Mouse (Mus musculus): ENCODE results near the gene Mlxipl.
A peak's percentile ranks its signal among the peaks of the same experiment; 100 is the strongest.

The Mlxipl gene

DNA sequence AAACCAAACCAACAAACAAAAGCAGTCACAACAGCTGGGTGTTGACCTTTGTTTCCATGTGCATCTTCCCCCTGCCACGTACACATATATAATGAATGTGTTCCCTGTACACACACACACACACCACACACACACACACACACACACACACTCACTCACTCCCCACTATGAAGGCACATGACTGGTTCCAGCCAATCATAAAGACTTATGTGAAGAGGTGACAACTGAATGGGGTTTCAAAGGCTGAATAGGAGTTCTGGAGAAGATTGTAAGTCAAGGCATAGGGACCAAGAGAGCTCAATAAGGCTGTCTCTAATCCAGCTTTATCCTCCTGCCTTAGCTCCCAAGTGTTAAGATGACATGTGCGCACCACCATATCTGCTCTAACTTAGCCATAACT is 10.1 kb upstream of the Mlxipl start:
- no peak for DNase-seq (ENCODE audit: low spot score in 2 of 2)

DNA sequence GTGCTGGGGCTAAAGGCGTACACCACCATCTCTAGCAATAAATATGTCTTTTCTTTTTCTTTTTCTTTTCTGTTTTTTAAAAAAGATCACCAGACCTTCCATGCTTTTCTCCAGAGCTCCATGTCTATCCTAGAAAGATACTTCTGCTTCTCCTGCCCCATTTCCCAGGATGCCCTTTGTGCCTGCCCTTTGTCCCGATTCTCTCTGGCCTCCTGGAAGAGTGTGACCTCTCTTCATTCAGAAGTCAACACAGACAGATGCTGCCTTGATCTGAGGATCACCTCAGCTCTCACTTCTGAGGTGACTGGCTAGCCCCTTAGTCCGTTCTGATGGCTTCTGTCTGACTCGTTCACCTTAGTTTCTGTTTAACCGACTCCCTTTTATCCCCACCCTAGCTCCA is 9.2 kb upstream of the Mlxipl start:
- no peak for DNase-seq (ENCODE audit: low spot score in 2 of 2)

GRCm38 (mm10) chr5:135086871-135087270 is 2.8 kb upstream of the Mlxipl start:
- no peak for DNase-seq (ENCODE audit: low spot score in 2 of 2)

GRCm38 (mm10) chr5:135100981-135101380 is 11.3 kb downstream of the Mlxipl start:
- DNase-seq (ENCODE audit: low spot score in 2 of 2): no peak

DNA sequence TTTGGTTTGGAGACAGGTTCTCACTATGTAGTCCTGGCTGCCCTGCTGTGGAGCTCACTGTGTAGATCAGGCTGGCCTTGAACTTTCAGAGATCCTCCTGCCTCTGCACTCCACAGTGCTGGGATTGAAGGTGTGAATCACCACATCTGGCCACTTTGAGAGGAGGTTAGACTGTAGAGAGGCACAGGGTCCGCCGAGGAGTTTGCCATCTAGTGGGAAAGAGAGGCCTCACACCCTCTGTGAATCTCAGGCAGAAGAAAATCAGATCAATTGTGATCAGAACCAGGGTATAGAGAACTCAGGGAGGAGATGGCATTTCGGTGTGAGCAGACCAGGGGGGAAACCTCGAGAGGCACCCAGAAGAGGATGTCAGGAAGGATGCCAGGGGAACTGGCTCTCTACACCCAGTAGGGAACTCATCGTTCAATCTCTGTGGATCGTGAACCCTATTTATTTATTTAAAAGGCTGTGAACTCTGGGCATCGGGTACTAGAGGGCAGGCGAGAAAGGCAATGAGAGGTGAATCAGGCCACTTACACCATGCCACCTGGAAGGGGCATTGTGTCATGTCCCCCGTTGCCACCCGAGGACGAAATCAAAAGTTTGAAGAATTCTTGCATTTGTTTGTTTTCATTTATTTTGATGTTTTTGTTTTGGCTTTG is 14.4 kb downstream of the Mlxipl start:
- DNase-seq (ENCODE audit: low spot score in 2 of 2): no peak

DNA sequence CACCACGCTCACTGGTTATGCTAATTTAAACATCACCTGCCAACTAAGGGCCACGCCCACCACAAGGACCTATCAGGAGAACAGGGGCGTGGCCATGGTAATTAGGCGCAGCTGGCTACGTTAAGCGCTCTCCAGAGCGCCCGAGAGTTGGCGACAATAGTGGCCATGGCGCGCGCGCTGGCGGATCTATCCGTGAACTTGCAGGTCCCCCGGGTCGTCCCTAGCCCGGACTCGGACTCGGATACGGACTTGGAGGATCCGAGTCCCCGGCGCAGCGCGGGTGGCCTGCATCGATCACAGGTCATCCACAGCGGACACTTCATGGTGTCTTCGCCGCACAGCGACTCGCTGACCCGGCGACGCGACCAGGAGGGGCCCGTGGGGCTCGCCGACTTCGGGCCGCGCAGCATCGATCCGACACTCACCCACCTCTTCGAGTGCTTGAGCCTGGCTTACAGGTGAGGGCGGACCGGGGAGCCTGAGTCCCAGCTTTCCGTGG is 17.1 kb downstream of the Mlxipl start:
- DNase-seq (ENCODE audit: low spot score in 2 of 2): peak; percentile 45 to 68

- peak in 1 of 2 experiments; percentile 48 for DNase-seq (ENCODE audit: low spot score in 2 of 2)
Observed at GRCm38 (mm10) chr5:135107521-135108501, 18.1 kb downstream of the Mlxipl start.

DNA sequence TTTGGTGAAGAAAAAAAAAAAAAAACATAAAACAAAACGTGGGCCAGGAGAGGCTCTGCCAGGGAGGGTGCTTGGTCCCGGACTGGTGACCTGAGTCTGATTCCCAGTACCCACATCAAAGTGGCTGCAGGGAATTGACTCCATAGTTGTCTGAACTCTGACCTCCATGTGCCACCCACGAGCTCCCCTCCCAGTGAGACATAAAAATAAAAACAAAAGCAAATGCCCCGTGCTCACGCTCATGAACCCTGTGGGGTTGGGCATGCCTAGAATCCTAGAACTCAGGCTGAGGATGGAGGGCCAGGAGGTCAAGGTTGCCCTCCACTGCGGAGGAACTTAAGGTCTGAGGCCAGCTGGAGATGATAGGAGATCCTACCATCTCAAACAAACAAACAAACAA is 19.3 kb downstream of the Mlxipl start:
- no peak for DNase-seq (ENCODE audit: low spot score in 2 of 2)

DNA sequence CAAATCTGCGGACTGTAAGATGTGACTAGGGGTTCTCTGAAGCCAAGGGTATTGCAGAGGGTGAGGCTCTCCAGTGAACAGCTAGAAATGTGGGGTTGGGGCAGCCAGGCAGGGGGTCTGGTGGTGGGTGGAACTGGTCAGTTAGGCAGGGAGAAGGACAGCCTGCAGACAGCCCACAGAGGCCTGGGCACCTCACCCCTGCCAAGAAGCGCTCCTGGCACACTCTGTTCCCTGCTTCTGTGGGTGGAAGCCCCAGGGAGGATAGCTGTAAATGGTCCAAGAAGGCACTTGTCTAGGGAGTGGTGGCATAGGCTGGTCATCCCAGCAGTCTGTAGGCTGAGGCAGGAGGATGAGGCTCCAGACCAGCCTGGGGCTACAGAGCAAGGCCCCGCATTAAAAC is 19.7 kb downstream of the Mlxipl start:
- no peak for DNase-seq (ENCODE audit: low spot score in 2 of 2)

GRCm38 (mm10) chr5:135109976-135110375 is 20.3 kb downstream of the Mlxipl start:
- no peak for DNase-seq (ENCODE audit: low spot score in 2 of 2)

DNA sequence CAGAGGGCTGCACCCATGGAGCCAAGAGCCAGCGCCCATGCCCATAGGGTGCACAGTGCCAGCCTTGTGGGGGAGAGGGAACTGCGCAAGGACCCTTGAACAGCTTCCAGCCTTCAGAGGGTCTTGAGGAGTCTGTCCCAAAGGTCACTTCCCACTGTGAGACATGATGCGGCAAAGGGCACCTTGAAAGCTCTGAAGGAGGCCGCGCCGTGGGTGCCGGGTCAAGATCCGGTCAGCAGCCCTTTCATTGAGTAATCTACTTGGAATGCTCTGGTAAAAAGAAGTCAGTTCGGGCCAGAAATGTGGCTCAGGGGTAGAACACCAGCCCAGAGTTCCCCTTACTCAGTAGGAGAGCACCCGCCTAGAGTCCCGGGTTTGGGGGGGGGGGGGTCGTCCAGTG is 24.1 kb downstream of the Mlxipl start:
- no peak for DNase-seq (ENCODE audit: low spot score in 2 of 2)

GRCm38 (mm10) chr5:135115241-135115640 is 25.6 kb downstream of the Mlxipl start:
- DNase-seq (ENCODE audit: low spot score in 2 of 2): no peak

- peak; percentile 26 to 30 for DNase-seq (ENCODE audit: low spot score in 2 of 2)
Observed at GRCm38 (mm10) chr5:135118589-135119081, 28.9 kb downstream of the Mlxipl start.

GRCm38 (mm10) chr5:135120753-135121152 is 31.1 kb downstream of the Mlxipl start:
- no peak for DNase-seq (ENCODE audit: low spot score in 2 of 2)

GRCm38 (mm10) chr5:135126121-135126520 is 36.4 kb downstream of the Mlxipl start:
- DNase-seq (ENCODE audit: low spot score in 2 of 2): no peak

GRCm38 (mm10) chr5:135127669-135128068 is 38.0 kb downstream of the Mlxipl start:
- no peak for DNase-seq (ENCODE audit: low spot score in 2 of 2)

DNA sequence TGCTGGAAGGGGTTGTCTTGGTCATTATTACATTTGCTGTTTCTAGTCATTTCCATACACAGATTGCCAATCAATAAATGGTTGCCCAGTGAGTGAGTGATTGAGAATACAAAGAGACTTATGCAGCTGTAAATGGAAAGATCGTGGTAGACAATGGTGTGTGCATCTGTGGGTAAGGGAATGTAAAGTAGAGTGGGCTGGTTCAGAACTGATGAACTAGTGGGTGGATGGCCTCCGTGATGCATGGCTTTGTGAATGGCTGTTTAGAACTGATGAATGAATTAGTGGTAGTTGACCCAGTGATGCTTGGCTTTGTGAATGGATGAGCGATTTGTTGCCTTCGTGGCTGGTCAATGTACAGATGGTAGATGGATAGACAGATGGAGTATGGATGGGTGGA is 40.1 kb downstream of the Mlxipl start:
- DNase-seq (ENCODE audit: low spot score in 2 of 2): no peak

- peak; percentile 54 for DNase-seq (ENCODE audit: low spot score in 2 of 2)
Observed at GRCm38 (mm10) chr5:135133736-135134405, 44.2 kb downstream of the Mlxipl start.

DNA sequence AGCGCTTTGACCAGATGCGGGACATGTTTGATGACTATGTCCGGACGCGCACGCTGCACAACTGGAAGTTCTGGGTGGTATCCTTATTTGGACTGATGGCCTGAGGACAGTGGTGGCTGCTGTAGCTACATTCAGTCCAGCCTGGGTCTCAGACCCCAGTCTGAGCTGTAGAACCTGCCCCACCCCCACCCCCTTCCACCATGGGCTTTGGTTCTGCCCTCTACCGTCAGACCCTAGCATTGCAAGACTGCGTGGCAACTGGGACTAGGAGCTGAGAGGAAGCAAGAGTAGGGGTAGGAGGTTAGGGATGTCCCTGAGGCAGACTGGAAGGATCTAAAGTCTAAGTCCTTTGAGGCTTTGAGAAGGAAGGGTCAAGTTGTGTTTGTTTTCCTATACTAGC is 44.8 kb downstream of the Mlxipl start:
- peak in 1 of 2 experiments; percentile 5 for DNase-seq (ENCODE audit: low spot score in 2 of 2)

- DNase-seq (ENCODE audit: low spot score in 2 of 2): no peak
Observed at GRCm38 (mm10) chr5:135139881-135140280, 50.2 kb downstream of the Mlxipl start.

DNA sequence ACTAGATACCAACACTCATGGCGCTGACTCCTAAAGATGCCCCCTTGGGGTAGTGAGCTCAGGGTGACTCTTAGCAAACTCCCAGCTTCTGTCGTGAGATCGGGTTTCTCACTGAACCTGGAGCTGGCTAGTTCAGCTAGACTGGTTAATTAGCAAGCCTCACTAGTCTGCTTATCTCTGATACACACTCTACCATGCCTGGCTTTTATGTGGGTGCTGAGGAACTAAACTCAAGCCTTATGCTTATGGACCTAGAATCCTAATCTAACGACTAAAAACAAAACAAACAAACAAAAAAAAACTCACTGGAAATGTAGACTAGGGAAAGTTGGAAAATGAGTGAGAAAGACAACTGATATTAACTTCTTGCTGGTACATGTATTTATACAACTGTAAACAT is 54.8 kb downstream of the Mlxipl start:
- DNase-seq (ENCODE audit: low spot score in 2 of 2): no peak

DNA sequence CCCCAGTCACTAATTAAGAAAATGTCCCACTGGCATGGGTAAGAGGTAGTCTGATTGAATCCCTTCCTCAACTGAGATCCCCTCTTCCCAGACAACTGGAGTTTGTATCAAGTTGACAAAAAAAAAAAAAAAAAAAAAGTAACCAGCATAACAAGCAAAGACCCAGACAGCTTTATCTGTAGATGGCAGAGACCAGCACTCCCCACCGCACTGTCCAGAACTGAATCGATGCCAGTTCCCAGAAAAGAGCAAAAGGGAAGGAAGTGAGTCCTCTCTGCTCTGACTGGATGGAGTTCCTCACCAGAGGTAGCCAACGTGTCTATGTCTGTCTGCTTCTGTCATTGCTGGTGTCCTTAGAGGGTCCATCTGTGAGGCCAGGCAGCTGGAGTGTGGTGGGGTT is 55.8 kb downstream of the Mlxipl start:
- DNase-seq (ENCODE audit: low spot score in 2 of 2): no peak
